Mouse (Mus musculus): ENCODE data around the gene Thoc6. TPM values are rescaled to one million over a fixed set of nuclear protein-coding genes. Genes with fewer than 3 reads are reported as not detected.

Thoc6 gene
- total and polyA plus RNA-seq, 3 experiments = 9.6 to 15.3 (median 9.7) TPM

DNA sequence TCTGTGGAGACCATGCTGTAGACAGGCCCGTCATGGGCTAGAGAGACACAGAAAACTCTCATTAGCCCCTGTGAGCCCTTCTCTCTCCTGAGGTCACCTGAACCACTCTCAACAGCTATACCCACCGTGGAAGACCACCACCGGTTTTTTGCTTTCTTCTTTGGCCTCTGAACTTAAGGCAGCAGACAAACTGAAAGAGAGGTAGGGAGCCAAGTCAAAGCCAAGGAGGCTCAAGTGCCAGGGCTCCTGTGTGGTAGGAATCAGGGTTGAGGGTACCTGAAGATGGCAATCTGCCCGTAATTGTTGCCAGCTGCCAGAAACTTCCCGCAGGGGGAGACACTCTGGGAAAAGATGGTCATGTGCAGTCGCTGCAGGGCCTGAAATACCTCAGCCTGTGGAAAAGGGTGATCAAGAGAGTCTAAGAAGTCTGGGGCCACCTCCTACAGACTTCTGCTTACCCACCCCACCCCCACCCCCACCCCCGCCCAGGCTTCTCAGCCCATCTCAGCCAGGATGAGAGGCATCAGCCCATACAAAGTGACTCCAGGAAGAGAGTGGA, 3.1 kb downstream of the Thoc6 start:
- no peaks in the 10 kb centered on the region for H3K36me3 ChIP-seq (ENCODE audit: control insufficient read depth, insufficient read depth, low read length)

GRCm38 (mm10) chr17:23665511-23665910, 8.2 kb downstream of the Thoc6 start:
- H3K4me3 ChIP-seq = no peak overlapping the region
- 82% methylated on average over 14 of the region's 14 CpGs for WGBS
- TF ChIP-seq CTCF (IDR thresholded peaks at IDR 0.05) (no peak), POLR2A (IDR thresholded peaks at IDR 0.05; ENCODE audit: insufficient read depth, low read depth, low read length) (no peak), EP300 (IDR thresholded peaks at IDR 0.05; ENCODE audit: insufficient read depth, low read depth, low read length) (no peak)
- DNase-seq = no peak
- H3K79me2 ChIP-seq (replicated peaks; ENCODE audit: control insufficient read depth, insufficient read depth, low read length) = no peaks in the 10 kb centered on the region
- H3K4me1 ChIP-seq (ENCODE audit: control insufficient read depth, insufficient read depth, low read length) = no peaks in the 10 kb centered on the region
- no peak overlapping the region for H3K9ac ChIP-seq (ENCODE audit: low read depth, low read length)
- no peak overlapping the region for H3K27ac ChIP-seq
- no peaks in the 10 kb centered on the region for H3K27me3 ChIP-seq (ENCODE audit: control insufficient read depth, insufficient read depth, low read length)
- intact Hi-C loops (cut with DNase I) = no loop called here
- H3K36me3 ChIP-seq (ENCODE audit: control insufficient read depth, insufficient read depth, low read length) = no peaks in the 10 kb centered on the region

More for the DNA sequence above, 3.1 kb downstream of the Thoc6 start:
- H3K27ac ChIP-seq = no peak overlapping the region
- 88% methylated on average over 7 of the region's 7 CpGs for WGBS
- H3K27me3 ChIP-seq (ENCODE audit: control insufficient read depth, insufficient read depth, low read length) = no peaks in the 10 kb centered on the region
- DNase-seq = no peak
- intact Hi-C loops (cut with DNase I) = loop anchor here (2.0 kb wide), 1 partner anchor 130 kb away; no protein-coding TSS in a partner anchor
- H3K4me3 ChIP-seq = no peak overlapping the region
- H3K4me1 ChIP-seq (ENCODE audit: control insufficient read depth, insufficient read depth, low read length) = peaks cover 2% of the 10 kb centered on the region
- H3K9ac ChIP-seq (ENCODE audit: low read depth, low read length) = no peak overlapping the region
- H3K79me2 ChIP-seq (replicated peaks; ENCODE audit: control insufficient read depth, insufficient read depth, low read length) = no peaks in the 10 kb centered on the region
- TF ChIP-seq EP300 (IDR thresholded peaks at IDR 0.05; ENCODE audit: insufficient read depth, low read depth, low read length) (no peak), POLR2A (IDR thresholded peaks at IDR 0.05; ENCODE audit: insufficient read depth, low read depth, low read length) (no peak), CTCF (IDR thresholded peaks at IDR 0.05) (no peak)

- intact Hi-C loops (cut with DNase I) = no loop called here
- 31% methylated on average over 5 of the region's 5 CpGs for WGBS
- Histone ChIP-seq H3K27ac (no peak overlapping the region), H3K4me1 (ENCODE audit: control insufficient read depth, insufficient read depth, low read length) (no peaks in the 10 kb centered on the region), H3K9ac (ENCODE audit: low read depth, low read length) (no peak overlapping the region), H3K4me3 (no peak overlapping the region), H3K36me3 (ENCODE audit: control insufficient read depth, insufficient read depth, low read length) (no peaks in the 10 kb centered on the region), H3K79me2 (replicated peaks; ENCODE audit: control insufficient read depth, insufficient read depth, low read length) (no peaks in the 10 kb centered on the region), H3K27me3 (ENCODE audit: control insufficient read depth, insufficient read depth, low read length) (peaks cover 2% of the 10 kb centered on the region; the same call in 1 of the 2 replicates)
- no peak for DNase-seq
- no peak for TF ChIP-seq POLR2A (IDR thresholded peaks at IDR 0.05; ENCODE audit: insufficient read depth, low read depth, low read length)
- peak; percentile 88 for TF ChIP-seq CTCF (IDR thresholded peaks at IDR 0.05)
- TF ChIP-seq EP300 (IDR thresholded peaks at IDR 0.05; ENCODE audit: insufficient read depth, low read depth, low read length) = 0 out of 2 replicates have a peak, but pooled peaks have one; percentile 31
Observed at GRCm38 (mm10) chr17:23664556-23665021, 9.1 kb downstream of the Thoc6 start.

DNA sequence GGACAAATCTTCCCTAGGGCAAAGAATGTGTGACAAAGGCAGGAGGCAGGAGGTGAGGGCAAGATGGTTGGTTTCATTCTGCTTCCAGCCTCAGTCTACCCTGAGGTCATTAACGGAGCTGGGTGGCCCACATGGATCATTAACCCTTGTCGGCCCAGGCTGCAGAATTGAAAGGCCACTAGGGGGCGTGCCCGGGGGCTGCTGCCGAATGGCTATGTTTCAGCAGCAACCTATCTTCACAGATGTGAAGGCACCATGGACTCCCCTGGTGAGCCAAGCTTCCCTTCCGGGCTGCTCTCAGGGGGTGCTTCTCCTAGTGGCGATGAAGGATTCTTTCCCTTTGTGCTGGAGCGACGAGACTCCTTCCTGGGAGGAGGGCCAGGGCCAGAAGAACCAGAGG, 12.2 kb downstream of the Thoc6 start:
- TF ChIP-seq CTCF (IDR thresholded peaks at IDR 0.05) = peak; percentile 55
- TF ChIP-seq POLR2A (IDR thresholded peaks at IDR 0.05; ENCODE audit: insufficient read depth, low read depth, low read length) = no peak
- TF ChIP-seq EP300 (IDR thresholded peaks at IDR 0.05; ENCODE audit: insufficient read depth, low read depth, low read length) = no peak
- WGBS = 4% methylated on average over 9 of the region's 9 CpGs
- no peak for DNase-seq

GRCm38 (mm10) chr17:23660876-23661200, 12.8 kb downstream of the Thoc6 start:
- TF ChIP-seq EP300 (IDR thresholded peaks at IDR 0.05; ENCODE audit: insufficient read depth, low read depth, low read length) (no peak), CTCF (IDR thresholded peaks at IDR 0.05) (no peak), POLR2A (IDR thresholded peaks at IDR 0.05; ENCODE audit: insufficient read depth, low read depth, low read length) (no peak)

More for the DNA sequence above, 12.2 kb downstream of the Thoc6 start:
- H3K36me3 ChIP-seq (ENCODE audit: control insufficient read depth, insufficient read depth, low read length) = no peaks in the 10 kb centered on the region
- no peak overlapping the region for H3K9ac ChIP-seq (ENCODE audit: low read depth, low read length)
- intact Hi-C loops (cut with DNase I) = loop anchor here (2.0 kb wide), 1 partner anchor 45 kb away; no protein-coding TSS in a partner anchor
- no peak overlapping the region for H3K27ac ChIP-seq
- no peak overlapping the region for H3K4me3 ChIP-seq
- peaks cover 2% of the 10 kb centered on the region; the same call in 1 of the 2 replicates for H3K27me3 ChIP-seq (ENCODE audit: control insufficient read depth, insufficient read depth, low read length)
- no peaks in the 10 kb centered on the region for H3K79me2 ChIP-seq (replicated peaks; ENCODE audit: control insufficient read depth, insufficient read depth, low read length)
- H3K4me1 ChIP-seq (ENCODE audit: control insufficient read depth, insufficient read depth, low read length) = no peaks in the 10 kb centered on the region

More at GRCm38 (mm10) chr17:23660876-23661200, 12.8 kb downstream of the Thoc6 start:
- WGBS = 4% methylated on average over 14 of the region's 14 CpGs
- H3K4me3 ChIP-seq = no peak overlapping the region
- no peaks in the 10 kb centered on the region for H3K79me2 ChIP-seq (replicated peaks; ENCODE audit: control insufficient read depth, insufficient read depth, low read length)
- no peaks in the 10 kb centered on the region for H3K36me3 ChIP-seq (ENCODE audit: control insufficient read depth, insufficient read depth, low read length)
- no peak overlapping the region for H3K9ac ChIP-seq (ENCODE audit: low read depth, low read length)
- intact Hi-C loops (cut with DNase I) = loop anchor here (2.0 kb wide), 1 partner anchor 46 kb away; no protein-coding TSS in a partner anchor
- no peak for DNase-seq
- peaks cover 2% of the 10 kb centered on the region; the same call in 1 of the 2 replicates for H3K27me3 ChIP-seq (ENCODE audit: control insufficient read depth, insufficient read depth, low read length)
- no peaks in the 10 kb centered on the region for H3K4me1 ChIP-seq (ENCODE audit: control insufficient read depth, insufficient read depth, low read length)
- H3K27ac ChIP-seq = no peak overlapping the region

Data from heart, adult 2 months (tissue).